In the genomic region with DNA sequence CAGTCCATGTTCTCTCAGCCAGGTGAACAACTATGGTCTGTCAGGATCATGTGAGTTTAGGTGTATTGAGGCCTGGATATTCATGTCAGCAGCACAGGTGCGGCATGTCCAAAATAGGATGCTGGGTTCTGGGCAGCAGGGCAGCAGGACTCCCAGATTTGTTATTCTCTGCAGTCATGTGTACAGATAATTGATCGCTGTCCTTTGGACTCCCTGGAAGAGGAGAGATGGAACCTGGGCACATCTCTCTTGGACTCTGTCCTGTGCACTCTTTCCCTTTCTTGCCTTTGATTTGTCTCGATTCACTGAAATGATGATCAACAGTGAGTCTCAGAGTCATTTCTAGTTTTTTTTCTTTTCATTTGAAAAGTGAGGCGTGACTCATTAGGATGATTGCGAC, we compare ENCODE assay signal across 47 mouse cellular contexts. TPM values are rescaled to one million over a fixed set of nuclear protein-coding genes. Genes with fewer than 3 reads are reported as not detected.
"Had no signal": no experiment of that assay in that cellular context is flagged by ENCODE, and none has a peak within 500 bp of the region (broad histone marks: within the 10 kb centered on the region; RNA-seq: fewer than 3 reads in every experiment).

No protein-coding gene starts in this region.

- H3K9me3 ChIP-seq: heart, embryonic 10.5 days; heart, embryonic 12.5 days; heart, embryonic 13.5 days; heart, embryonic 15.5 days; hindbrain, embryonic 10.5 days; hindbrain, embryonic 12.5 days; hindbrain, embryonic 13.5 days; hindbrain, embryonic 15.5 days; intestine, embryonic 15.5 days; kidney, embryonic 15.5 days had no signal

- H3K36me3 ChIP-seq: heart, embryonic 10.5 days; heart, embryonic 12.5 days; heart, embryonic 13.5 days; heart, embryonic 15.5 days; hindbrain, embryonic 10.5 days; hindbrain, embryonic 12.5 days; hindbrain, embryonic 13.5 days; hindbrain, embryonic 15.5 days; intestine, embryonic 15.5 days; kidney, embryonic 15.5 days had no signal

- H3K4me1 ChIP-seq: heart, embryonic 10.5 days; heart, embryonic 12.5 days; heart, embryonic 13.5 days; heart, embryonic 15.5 days; hindbrain, embryonic 10.5 days; hindbrain, embryonic 12.5 days; hindbrain, embryonic 13.5 days; hindbrain, embryonic 15.5 days; intestine, embryonic 15.5 days; kidney, embryonic 15.5 days had no signal

- H3K4me3 ChIP-seq: heart, adult 2 months; heart, embryonic 10.5 days; heart, embryonic 12.5 days; heart, embryonic 13.5 days; heart, embryonic 15.5 days; hindbrain, embryonic 10.5 days; hindbrain, embryonic 12.5 days; hindbrain, embryonic 13.5 days; hindbrain, embryonic 15.5 days; intestine, embryonic 15.5 days; kidney, embryonic 15.5 days; layer of hippocampus, adult 2 months had no signal

- H3K27ac ChIP-seq: heart, adult 2 months; heart, embryonic 10.5 days; heart, embryonic 13.5 days; heart, embryonic 15.5 days; hindbrain, embryonic 10.5 days; hindbrain, embryonic 12.5 days; hindbrain, embryonic 13.5 days; hindbrain, embryonic 14.5 days; hindbrain, embryonic 15.5 days; hindbrain, postnatal 0 days; intestine, embryonic 15.5 days; kidney, embryonic 15.5 days; kidney, postnatal 0 days; layer of hippocampus, adult 2 months had no signal

- H3K4me2 ChIP-seq: heart, embryonic 11.5 days; heart, embryonic 12.5 days; heart, embryonic 13.5 days; heart, embryonic 15.5 days; hindbrain, embryonic 12.5 days; hindbrain, embryonic 13.5 days; hindbrain, embryonic 14.5 days; hindbrain, embryonic 15.5 days; intestine, embryonic 15.5 days; kidney, embryonic 15.5 days had no signal

- DNase-seq: heart, adult 18-20 months; heart, adult 2 months; heart, postnatal 10 days; heart, postnatal 14 days; heart, postnatal 36 days; heart, postnatal 4 days; kidney, adult 11 months; kidney, postnatal 14 days; kidney, postnatal 25 days; kidney, postnatal 4 days; layer of hippocampus, adult 9-11 months; layer of hippocampus, postnatal 36 days had no signal

- ATAC-seq: hindbrain, embryonic 16.5 days; hindbrain, postnatal 0 days; inflammation-experienced regulatory T-cells, adult 6 months; intestine, embryonic 15.5 days; intestine, embryonic 16.5 days; intestine, postnatal 0 days had no signal

- H3K27me3 ChIP-seq: heart, embryonic 12.5 days; heart, embryonic 13.5 days; heart, embryonic 15.5 days; hindbrain, embryonic 12.5 days; hindbrain, embryonic 13.5 days; hindbrain, embryonic 15.5 days; intestine, embryonic 15.5 days; kidney, embryonic 15.5 days had no signal

- H3K9ac ChIP-seq: heart, embryonic 12.5 days; heart, embryonic 13.5 days; heart, embryonic 15.5 days; hindbrain, embryonic 12.5 days; hindbrain, embryonic 13.5 days; hindbrain, embryonic 14.5 days; hindbrain, embryonic 15.5 days; intestine, embryonic 15.5 days; kidney, embryonic 15.5 days had no signal

RNA-seq across cellular contexts. Expression of gene Cyp2d34, which starts 23.0 kb away (rescaled TPM):
- total RNA-seq: heart, adult 18-20 months; heart, adult 2 months; heart, adult 8-10 months; heart, postnatal 10 days; heart, postnatal 14 days; heart, postnatal 25 days; heart, postnatal 36 days; heart, postnatal 4 days; hematopoietic stem cell, adult 5-6 weeks; hindbrain, postnatal 0 days; layer of hippocampus, adult 18-20 months; layer of hippocampus, adult 2 months; layer of hippocampus, adult 8-10 months; layer of hippocampus, postnatal 10 days; layer of hippocampus, postnatal 14 days; layer of hippocampus, postnatal 25 days; layer of hippocampus, postnatal 36 days; left cerebral cortex, adult 18-20 months had no signal
- polyA plus RNA-seq: heart, adult 2 months; heart, embryonic 10.5 days; heart, embryonic 11.5 days; heart, embryonic 12.5 days; heart, embryonic 13.5 days; heart, embryonic 14.5 days; heart, embryonic 15.5 days; heart, embryonic 16.5 days; heart, postnatal 0 days; hindbrain, embryonic 10.5 days; hindbrain, embryonic 11.5 days; hindbrain, embryonic 12.5 days; hindbrain, embryonic 13.5 days; hindbrain, embryonic 14.5 days; hindbrain, embryonic 15.5 days; hindbrain, embryonic 16.5 days; hindbrain, postnatal 0 days; inflammation-experienced regulatory T-cells, adult 6 months; intestine, embryonic 14.5 days; intestine, embryonic 15.5 days; kidney, embryonic 14.5 days; kidney, embryonic 15.5 days; kidney, embryonic 16.5 days had no signal
